Mouse (Mus musculus): Measurements from ENCODE around the gene Krt88.

DNA sequence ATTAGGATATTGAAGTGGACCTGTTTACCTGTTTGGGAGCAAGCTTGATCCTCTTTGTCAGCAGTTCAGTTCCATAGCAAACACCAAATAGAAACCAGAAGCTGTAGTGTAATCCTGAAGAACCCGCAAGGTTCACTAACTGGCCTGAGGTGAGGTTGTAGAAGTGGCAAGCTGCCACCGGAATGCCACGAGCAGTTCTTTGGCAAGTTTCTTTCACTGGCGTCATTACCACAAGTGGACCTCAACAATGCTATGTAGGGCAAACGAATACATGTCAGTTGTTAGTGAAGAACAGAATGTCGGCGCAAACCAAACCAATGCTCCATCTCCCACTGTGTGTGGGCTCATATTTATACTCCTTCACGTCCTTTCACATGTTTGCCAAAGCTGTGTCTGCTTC is 49.3 kb upstream of the Krt88 start:
- TF ChIP-seq CTCF (IDR thresholded peaks at IDR 0.05; ENCODE audit: extremely low read depth, insufficient read depth, insufficient read length, insufficient replicate concordance): no peak
- no peak for TF ChIP-seq POLR2A (IDR thresholded peaks at IDR 0.05; ENCODE audit: low read depth, low read length)
